Mouse (Mus musculus) frontal cortex, postnatal 14 days (tissue): ENCODE data around the gene Kiss1r.
"Not testable (repeated sequence)": the region's sequence is repeated elsewhere in the genome, so short reads cannot be mapped to it uniquely, and the experiment has no call there.

Source experiments
- DNase-seq, 2 experiments: peaks; one replicate each; pipeline ENCODE4 v3.0.0; 2022; ENCODE audit warnings: low spot score in 2 of 2

Gene Kiss1r

GRCm38 (mm10) chr10:79916808-79917531, at the start of gene Kiss1r:
Kiss1r (plus strand) TSS chr10:79916971.
- DNase-seq = peak; percentile 56 to 80

GRCm38 (mm10) chr10:79871845-79872244, 44.9 kb upstream of the Kiss1r start:
- DNase-seq = no peak

GRCm38 (mm10) chr10:79872862-79873261, 43.9 kb upstream of the Kiss1r start:
- DNase-seq = no peak

- no peak for DNase-seq
Observed at GRCm38 (mm10) chr10:79873313-79873712, 43.5 kb upstream of the Kiss1r start.

DNA sequence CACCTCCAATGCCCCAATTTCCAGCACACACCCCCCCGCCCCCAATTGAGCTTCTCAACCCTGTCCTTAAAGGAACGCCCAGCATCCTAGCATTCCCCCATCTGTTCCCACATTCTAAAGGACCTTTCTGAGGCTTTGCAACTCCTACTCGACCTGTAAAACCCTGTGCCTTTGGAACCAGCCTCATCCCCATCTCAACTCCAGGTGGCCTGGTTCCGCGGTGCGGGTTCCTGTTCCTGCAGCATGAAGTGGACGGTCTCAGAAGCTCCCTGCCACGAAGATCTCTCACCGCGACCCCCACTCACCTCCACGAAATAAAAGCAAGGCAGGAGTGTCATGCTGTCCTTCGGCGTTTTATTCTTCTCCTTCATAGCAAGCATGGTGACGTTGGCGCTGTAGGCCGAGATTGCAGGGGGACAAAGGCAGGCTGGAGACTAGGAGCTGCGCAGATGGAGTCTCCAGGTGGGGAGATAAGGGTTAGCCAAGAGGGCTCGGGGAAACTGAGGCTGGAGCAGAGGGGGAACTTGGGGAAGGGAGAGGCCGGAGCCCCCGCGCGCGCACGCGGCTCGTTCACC, 43.0 kb upstream of the Kiss1r start:
- no peak for DNase-seq

GRCm38 (mm10) chr10:79874290-79874862, 42.4 kb upstream of the Kiss1r start, which contains the start of the genes Prtn3 and Plppr3:
Prtn3 (plus strand) TSS chr10:79874476.
Plppr3 (minus strand) TSS chr10:79874634.
- no peak for DNase-seq

DNA sequence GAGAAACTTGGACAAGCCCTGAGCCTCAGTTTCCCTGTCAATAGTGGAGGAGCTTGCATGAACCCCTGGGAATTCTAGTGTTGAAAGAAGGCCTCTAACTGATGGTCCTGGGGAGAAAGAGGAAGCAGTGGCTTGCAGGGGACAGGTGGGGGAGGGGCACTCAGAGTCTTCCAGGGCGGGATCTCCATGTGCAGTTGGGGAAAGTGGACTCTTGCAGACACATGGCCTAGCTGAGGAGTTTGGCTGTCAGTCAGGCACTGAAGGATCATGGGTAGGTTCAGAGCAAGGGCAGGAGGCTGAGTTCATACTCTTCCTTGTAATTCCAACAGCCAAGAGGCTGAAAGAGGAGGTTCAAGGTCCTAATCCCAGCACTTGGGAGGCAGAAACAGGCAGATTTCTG, 39.6 kb upstream of the Kiss1r start:
- DNase-seq = no peak

- DNase-seq = no peak
Observed at GRCm38 (mm10) chr10:79877757-79878156, 39.0 kb upstream of the Kiss1r start.

- no peak for DNase-seq
Observed at GRCm38 (mm10) chr10:79879527-79879926, 37.2 kb upstream of the Kiss1r start.

DNA sequence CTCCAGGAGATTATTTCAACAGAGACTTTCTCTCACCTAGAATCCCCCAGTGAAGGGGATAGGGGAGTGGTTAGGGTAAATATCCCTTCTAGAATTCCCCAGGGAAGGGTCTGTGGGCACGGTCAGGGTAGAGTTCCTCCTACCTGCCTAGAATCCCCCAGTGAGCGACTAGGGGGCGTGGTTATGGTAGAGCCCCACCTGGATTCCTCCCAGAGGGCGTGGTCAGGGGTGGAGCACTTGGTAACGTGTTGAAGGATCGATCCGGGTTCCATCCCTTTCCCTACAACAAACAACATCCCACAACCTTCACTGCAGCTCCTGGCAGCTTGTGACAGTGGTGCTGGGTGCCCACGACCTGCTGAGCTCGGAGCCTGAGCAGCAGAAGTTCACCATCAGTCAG, 36.0 kb upstream of the Kiss1r start:
- DNase-seq = no peak

GRCm38 (mm10) chr10:79881981-79882380, 34.8 kb upstream of the Kiss1r start:
- DNase-seq = no peak

- peak in 1 of 2 experiments; percentile 71 for DNase-seq
Observed at GRCm38 (mm10) chr10:79883297-79884084, 33.3 kb upstream of the Kiss1r start.

DNA sequence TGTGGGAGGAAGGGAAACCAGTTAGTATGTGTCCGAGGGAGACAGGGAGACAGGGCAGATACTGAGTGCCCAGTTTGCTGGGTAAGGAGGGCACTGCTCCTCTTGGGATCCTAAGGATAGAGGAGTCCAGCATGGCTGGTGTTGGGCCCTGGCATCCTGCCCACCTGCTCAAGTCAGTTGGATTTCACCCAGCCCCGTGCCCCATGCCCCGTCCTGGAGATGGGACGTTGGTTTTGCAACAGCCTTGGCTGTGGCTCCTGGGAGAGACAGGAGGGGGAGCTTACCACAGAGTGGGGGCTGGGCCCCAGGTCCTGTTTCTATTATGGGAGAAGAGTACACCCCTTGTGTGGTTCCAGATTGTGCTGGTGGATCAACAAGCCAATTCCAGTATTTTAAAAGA, 32.3 kb upstream of the Kiss1r start:
- no peak for DNase-seq

DNA sequence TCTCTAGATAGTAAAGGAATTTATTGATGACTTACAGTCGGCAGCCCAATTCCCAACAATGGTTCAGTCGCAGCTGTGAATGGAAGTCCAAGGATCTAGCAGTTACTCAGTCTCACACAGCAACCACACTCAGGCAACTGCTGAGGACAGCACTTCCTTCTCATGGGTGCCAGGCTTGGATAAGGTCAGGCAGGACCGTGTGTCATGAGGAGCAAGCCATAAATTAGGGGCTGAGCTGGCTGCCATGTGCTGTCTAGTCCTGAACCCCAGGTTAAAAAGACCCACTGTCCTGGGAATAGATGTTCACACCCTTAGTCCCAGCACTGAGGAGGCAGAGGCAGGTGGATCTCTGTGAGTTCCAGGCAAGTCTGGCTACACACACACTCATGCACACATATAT, 31.8 kb upstream of the Kiss1r start:
- not testable (repeated sequence) for DNase-seq

- DNase-seq = no peak
Observed at GRCm38 (mm10) chr10:79886054-79886453, 30.7 kb upstream of the Kiss1r start, which contains the start of gene Elane. Elane (plus strand) TSS chr10:79886247.

- no peak for DNase-seq
Observed at GRCm38 (mm10) chr10:79886611-79887010, 30.2 kb upstream of the Kiss1r start.

DNA sequence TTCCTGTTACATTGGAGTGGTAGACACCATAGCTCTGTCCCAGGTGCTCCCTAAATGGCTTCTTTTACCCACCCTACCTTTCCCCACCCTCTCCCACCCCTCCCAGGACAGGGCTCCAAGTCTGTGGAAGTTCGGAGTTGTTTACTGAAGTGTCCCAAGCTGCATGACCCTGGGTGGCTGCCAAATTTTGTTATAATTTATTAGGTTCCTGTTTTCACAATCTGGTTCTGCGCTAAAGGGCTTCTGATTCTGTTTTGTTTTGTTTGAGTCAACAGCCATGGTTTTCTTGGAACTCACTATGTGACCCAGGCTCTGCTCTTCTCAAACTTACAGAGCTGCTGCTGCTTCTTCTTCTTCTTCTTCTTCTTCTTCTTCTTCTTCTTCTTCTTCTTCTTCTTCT, 27.4 kb upstream of the Kiss1r start:
- DNase-seq = no peak

- no peak for DNase-seq
Observed at GRCm38 (mm10) chr10:79890670-79891069, 26.1 kb upstream of the Kiss1r start, which contains the start of gene Cfd. Cfd (plus strand) TSS chr10:79890853.

DNA sequence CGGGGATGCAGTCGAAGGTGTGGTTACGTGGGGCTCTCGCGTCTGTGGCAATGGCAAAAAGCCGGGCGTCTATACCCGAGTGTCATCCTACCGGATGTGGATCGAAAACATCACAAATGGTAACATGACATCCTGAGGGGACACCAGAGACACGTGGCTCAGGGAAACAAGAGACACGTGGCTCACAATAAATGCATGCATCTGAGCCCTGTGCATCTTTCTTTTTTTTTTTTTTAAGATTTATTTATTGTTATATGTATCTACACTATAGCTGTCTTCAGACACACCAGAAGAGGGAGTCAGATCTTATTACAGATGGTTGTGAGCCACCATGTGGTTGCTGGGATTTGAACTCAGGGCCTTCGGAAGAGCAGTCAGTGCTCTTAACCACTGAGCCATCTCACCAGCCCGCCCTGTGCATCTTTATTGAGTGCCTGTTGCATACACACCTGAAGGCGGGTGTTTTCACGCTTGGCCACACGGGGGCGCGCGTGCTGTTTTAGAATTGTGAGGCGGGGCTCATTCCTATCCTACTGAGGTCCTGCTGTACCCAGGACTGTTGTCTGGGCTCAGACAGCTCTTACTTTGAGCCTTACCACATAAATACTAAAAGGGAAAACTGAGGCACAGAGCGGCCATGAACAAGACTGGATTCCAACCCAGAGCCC, 24.2 kb upstream of the Kiss1r start:
- DNase-seq = peak in 1 of 2 experiments; percentile 68

DNA sequence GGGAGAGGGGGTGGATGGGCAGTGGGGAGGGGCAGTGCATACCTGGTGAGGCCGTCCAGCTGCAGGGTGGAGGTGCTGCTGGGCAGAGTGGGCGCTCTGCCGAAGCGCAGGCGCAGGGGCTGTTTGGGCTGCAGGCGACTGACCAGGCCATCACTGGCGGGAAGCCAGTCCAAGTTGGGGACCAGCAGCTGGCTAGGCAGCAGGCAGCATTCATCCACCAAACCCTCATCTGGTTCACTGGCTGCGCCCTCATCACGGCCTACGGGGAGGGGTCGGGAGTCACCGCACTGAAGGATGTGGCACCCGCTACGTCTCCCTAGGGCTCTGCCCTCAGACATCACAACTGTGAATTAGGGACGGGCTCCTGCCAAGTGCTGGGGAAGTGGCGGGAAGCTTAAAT, 20.5 kb upstream of the Kiss1r start:
- DNase-seq = no peak

GRCm38 (mm10) chr10:79896814-79897213, 20.0 kb upstream of the Kiss1r start:
- no peak for DNase-seq
